Mouse (Mus musculus) left cerebral cortex, adult 9 months (tissue): ENCODE data around the gene Thbd.

Source experiments
- DNase-seq, 2 experiments: peaks; one replicate each; pipeline ENCODE4 v3.0.0; 2022; ENCODE audit warnings: low spot score in 2 of 2

The Thbd gene

DNA sequence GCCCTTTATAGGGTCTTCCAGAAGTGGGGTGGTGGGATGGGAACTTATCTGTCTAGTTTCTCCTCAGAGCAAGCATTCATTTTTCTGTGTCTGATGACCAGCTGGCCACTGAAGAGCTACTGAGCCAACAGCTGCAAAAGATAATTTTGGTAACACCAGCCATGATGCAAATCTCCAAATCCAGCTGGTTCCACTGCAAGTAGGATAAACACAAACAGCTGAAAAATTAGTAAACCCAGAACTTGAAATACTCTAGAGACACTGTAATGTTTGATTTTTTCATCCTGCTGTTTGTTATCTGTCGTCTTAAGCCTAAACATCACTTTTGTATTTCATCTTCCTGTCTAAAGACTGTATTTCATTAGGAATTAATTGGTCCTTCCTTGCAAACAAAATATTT is 13.7 kb upstream of the Thbd start:
- DNase-seq, result no peak

DNA sequence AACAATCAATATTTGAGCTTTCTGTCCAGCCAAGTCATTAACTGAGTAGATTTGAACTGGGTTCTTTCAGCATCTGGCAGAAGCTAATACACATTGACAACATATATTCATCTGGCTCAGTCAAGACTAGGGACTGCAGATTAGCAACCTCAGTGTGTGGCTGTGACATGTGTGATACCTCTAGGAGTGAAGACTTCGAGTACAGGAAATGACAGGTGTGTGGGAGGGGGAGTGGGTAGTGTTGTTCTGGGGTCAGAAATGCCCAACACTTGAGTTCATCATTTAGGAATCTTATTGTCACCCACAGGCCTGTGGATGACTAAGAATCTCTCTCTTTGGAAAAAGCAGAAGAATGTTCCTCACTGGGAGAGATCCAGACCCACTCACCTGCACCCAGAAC is 13.1 kb upstream of the Thbd start:
- no peak for DNase-seq

DNA sequence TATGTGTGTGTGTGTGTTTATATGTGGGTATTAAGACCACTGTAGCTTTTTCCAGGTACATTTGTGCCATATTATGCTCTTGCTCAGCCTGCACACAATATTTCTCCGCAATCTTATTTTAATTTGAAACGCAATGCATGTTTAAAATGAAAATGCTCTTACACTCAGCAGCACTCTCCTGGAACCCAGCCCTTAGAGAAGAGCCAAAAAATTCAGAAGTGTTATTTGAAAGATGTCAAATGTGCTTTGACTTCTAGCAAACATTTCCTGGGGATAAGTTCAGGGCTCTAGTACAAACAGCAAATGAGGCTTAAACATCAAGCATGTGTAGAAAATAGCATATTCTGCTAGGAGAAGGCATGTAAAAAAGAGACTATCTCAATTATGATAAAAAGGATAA is 11.8 kb upstream of the Thbd start:
- DNase-seq, result no peak

GRCm38 (mm10) chr2:148419151-148419550 is 11.2 kb upstream of the Thbd start:
- DNase-seq, result no peak

DNA sequence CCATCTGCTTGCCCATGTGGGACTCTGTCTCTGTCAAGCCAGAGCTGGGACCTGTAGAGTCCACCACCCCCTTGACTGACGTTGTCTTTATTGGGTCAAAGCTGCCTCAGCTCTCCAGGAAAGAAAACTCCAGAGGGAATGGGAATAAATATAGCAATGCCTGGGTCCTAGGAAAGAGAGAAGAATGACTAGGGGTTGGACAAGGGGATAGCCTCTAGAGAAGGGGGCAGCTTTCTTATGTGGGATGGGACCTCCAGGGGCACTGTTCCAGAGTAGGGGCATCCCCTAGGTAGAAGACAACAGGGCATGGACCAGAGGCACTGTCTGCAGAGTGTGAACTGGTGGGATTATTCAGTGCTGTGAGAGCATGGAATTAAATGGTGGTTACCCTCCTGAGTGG is 1.8 kb upstream of the Thbd start:
- no peak for DNase-seq

- peak in 1 of 2 experiments; percentile 76 for DNase-seq
Measured at GRCm38 (mm10) chr2:148409141-148409540, 1.2 kb upstream of the Thbd start.

DNA sequence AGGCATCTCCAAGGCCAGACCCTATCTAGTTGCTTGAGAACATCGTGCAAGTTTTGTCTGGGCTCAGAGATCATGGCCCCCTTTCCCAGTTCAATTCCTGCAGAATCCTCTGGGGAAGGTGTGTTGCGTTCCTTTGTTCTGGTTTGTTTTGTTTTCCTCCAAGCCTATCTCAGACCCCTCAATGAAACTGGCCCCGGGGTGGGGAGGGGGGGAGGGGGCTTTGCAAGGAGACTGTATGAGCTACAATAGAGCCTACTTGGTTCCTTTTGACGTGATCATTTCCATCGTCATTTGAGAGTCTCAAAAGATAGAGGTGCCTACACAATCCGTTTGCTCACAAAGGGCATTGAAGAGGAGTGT is 753 bp upstream of the Thbd start:
- DNase-seq, result no peak

GRCm38 (mm10) chr2:148406971-148407869 is 768 bp downstream of the Thbd start:
- no peak for DNase-seq

GRCm38 (mm10) chr2:148406160-148406970 is 1.6 kb downstream of the Thbd start:
- DNase-seq, result peak in 1 of 2 experiments; percentile 19

DNA sequence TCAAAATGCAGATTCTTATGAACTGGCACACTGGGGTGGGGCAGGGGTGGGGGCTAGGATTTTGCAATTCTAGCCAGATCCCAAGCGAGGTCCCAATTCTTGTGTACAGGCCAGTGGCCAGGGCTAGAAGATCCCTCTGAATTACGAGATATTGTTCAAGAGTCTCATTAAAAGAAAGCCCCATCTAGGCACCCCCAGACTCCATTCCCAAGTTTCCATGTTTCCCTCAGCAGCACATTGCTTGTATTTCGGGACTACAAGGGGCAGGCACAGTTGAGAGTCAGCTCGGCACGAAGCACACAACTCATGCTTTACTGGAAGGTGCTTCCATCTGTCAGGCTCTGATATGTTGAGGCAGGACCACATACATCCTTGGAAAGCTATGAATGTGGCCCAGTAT is 3.1 kb downstream of the Thbd start:
- no peak for DNase-seq

DNA sequence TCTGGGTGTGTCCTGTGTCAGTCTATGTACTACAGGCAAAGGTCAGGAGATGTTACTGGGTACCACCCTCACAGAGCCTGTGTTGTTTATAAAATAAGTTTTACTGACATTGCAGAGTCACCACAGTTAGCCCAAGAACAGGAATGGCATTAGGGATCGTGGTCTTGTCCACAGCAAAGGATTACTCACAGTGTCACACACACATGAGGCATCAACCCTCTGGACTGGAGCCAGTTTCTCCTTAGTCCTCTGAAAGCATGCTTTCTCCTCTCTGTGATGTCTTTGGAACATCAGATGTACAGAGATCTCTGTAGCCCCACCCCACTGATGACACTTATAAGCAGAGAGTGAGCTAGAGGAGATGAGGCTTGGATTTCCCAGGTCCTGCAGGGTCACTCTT is 5.8 kb downstream of the Thbd start:
- no peak for DNase-seq

- no peak for DNase-seq
Measured at GRCm38 (mm10) chr2:148398901-148399685, 8.9 kb downstream of the Thbd start.

GRCm38 (mm10) chr2:148397784-148398100 is 10.2 kb downstream of the Thbd start:
- no peak for DNase-seq

- peak in 1 of 2 experiments; percentile 23 for DNase-seq
Measured at GRCm38 (mm10) chr2:148397015-148397783, 10.8 kb downstream of the Thbd start.

- DNase-seq, result peak in 1 of 2 experiments; percentile 15
Measured at GRCm38 (mm10) chr2:148396209-148396608, 11.8 kb downstream of the Thbd start.

DNA sequence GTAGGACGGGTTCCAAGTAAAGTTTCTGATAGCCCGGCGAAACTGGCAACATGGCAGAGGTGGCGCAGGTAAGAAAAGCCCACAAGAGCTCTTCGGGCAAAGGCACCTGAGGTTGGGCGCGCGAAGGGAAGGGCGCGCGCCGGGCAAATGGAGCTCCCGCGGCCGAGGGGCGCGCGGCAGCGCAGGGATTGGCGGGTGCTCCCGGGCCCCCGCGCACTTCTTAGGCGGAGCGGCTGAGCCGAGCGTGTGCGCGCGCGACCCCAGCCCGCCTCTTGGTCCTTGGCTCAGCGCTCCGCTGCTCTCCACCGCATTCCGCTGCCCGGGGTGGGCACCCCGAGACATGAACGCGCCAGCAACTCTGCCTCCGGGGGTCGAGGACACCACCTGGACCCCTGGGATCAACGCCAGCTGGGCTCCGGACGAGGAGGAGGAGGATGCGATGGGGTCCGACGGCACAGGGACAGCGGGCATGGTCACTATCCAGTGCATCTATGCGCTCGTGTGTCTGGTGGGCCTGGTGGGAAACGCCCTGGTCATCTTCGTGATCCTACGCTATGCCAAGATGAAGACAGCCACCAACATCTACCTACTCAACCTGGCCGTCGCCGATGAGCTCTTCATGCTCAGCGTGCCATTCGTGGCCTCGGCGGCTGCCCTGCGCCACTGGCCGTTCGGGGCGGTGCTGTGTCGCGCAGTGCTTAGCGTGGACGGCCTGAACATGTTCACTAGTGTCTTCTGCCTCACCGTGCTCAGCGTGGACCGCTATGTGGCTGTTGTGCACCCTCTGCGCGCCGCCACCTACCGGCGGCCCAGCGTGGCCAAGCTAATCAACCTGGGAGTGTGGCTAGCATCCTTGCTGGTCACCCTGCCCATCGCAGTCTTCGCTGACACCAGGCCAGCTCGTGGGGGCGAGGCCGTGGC is 12.6 kb downstream of the Thbd start, which contains the start of gene Sstr4:
TSS of gene Sstr4 (plus strand) at position 214 of the 921 bp plus-strand sequence.
- peak in 1 of 2 experiments; percentile 68 for DNase-seq

DNA sequence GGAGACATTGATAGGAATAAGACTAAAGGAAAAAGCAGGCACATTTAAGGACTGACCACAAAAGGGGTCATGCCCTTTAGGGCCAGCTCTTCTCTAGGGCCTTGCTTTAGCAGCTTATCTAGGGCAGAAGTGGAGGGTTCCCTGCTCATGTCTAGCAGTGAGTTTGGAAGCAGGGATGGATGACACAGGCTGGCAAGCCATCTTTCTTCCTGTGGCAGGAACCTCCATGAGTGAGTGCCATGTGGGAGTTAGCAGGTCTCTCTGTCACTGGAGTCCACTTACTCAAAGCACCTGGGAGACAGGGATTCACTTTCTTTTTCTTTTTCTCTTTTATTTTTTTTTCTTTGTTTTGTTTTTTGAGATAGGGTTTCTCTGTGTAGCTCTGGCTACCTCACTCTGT is 14.1 kb downstream of the Thbd start:
- DNase-seq, result no peak

GRCm38 (mm10) chr2:148393149-148393548 is 14.8 kb downstream of the Thbd start:
- DNase-seq, result no peak

DNA sequence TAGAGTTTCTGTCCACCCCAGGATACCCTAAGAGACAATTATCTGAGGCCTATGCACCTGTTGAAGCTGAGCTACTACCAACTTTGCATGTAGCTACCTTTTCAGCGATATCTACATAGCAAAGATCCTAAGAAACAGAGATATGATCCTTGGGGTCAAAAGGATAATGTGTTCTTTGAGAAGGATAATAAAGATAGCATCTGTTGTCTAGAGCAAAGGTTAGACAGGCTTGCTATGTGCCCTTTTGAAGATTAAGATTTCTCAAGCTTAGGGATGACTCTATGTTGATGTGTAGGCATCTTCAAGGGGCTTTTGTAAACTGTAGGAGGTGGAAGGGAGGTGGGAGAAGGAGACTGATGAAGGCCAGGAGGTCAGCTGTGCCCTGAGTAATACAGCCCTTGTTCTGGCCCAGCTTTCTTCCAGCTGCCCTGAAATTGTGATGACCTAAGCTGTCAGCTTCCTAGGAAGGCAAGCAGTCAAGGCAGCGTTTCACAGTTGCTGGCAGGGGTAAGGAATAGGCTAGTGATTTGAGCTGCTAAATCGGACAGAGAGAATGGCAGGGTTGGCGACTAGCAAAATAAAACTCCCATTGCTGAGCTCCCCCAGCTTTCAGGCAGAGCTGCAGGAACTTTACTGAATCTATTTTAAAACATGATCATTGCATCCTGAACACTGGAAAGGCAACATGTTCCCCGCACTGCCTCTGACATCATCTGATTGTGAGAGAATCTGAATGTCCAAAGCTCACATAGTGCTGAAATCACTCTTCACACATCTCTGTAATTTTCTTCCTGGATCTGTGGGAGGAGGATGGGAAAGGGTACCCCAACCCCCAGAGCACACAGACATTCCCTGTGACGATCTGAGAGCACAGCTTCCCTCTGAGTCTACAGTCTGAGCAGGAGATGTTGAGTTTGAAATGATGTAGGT is 20.1 kb downstream of the Thbd start:
- DNase-seq, result peak in 1 of 2 experiments; percentile 45
